Mouse (Mus musculus): ENCODE measurements at regions not wholly inside any gene's neighbourhood (a gene's known extent, or its start where the extent isn't known, plus 50 kb on each side); places are given as distances from the start of the nearest gene placed in this dataset.

- TF ChIP-seq CTCF (IDR thresholded peaks at IDR 0.05 in 2 of 3, conservative IDR thresholded peaks at IDR 0.05 in 1 of 3; ENCODE audit: control insufficient read depth in 1 of 3, insufficient read depth in 1 of 3, low read depth in 2 of 3, low read length in 3 of 3, poor library complexity in 1 of 3, severe bottlenecking in 1 of 3) = no peak
- TF ChIP-seq ZMIZ1 (IDR thresholded peaks at IDR 0.05; ENCODE audit: low read depth, low read length) = no peak
- TF ChIP-seq ZNF384 (IDR thresholded peaks at IDR 0.05; ENCODE audit: low read depth, low read length) = no peak
- TF ChIP-seq ZC3H11A (IDR thresholded peaks at IDR 0.05; ENCODE audit: low read depth, low read length) = no peak
- TF ChIP-seq USF2 (IDR thresholded peaks at IDR 0.05; ENCODE audit: borderline replicate concordance in 1 of 2, insufficient read depth in 1 of 2, low read depth in 1 of 2, low read length in 2 of 2) = no peak
These were observed 230.6 kb downstream of the Kcnrg start for GRCm38 (mm10) chr14:61837851-61838250.

All from MEL (cell line).